Mouse (Mus musculus) embryonic facial prominence, embryonic 10.5 days (tissue): Measurements from ENCODE around the gene Madd. TPM values are rescaled to one million over a fixed set of nuclear protein-coding genes. Genes with fewer than 3 reads are reported as not detected.

Source experiments
- DNase-seq: peaks from one replicate; pipeline ENCODE4 v3.0.0-alpha.2; 2017; ENCODE audit warnings: low spot score
- H3K27ac ChIP-seq: fragments of 300-500 bp; sonication (generic); replicated peaks from 2 replicates; pipeline ENCODE4 v1.5.1; 2016; ENCODE audit warnings: mild to moderate bottlenecking
- H3K27me3 ChIP-seq: fragments of 300-500 bp; sonication (generic); replicated peaks from 2 replicates; pipeline ENCODE4 v1.6.1; 2016; ENCODE audit warnings: low read depth, mild to moderate bottlenecking; ENCODE audit not compliant: poor library complexity, severe bottlenecking
- H3K36me3 ChIP-seq: fragments of 300-500 bp; sonication (generic); replicated peaks from 2 replicates; pipeline ENCODE4 v1.6.1; 2016; ENCODE audit warnings: mild to moderate bottlenecking, moderate library complexity
- H3K4me1 ChIP-seq: fragments of 300-500 bp; sonication (generic); 2 replicates; pipeline ENCODE4 v1.6.1; 2016
- H3K4me3 ChIP-seq: fragments of 300-500 bp; sonication (generic); 2 replicates; pipeline ENCODE4 v1.5.1; 2016; ENCODE audit warnings: mild to moderate bottlenecking, moderate library complexity
- H3K9me3 ChIP-seq: fragments of 300-500 bp; sonication (generic); 2 replicates; pipeline ENCODE4 v1.6.1; 2016; ENCODE audit warnings: mild to moderate bottlenecking
- WGBS: fragments of 180-500 bp; shearing (Covaris S2); methylation state at CpG from one replicate; pipeline ENCODE4 v1.1.7; 2016; 5-methylcytosine and 5-hydroxymethylcytosine counted together
- polyA plus RNA-seq: library from polyadenylated mRNA; unstranded; fragments of >200 nt; fragmentation: Nextera tagmentation; extraction: Ambion mirVana; gene quantifications from 2 replicates; pipeline ENCODE4 v1.2.1, GENCODE M21; 2016

Gene Madd
- polyA plus RNA-seq, 1 experiment from 2014 or later, result 12.1 TPM

DNA sequence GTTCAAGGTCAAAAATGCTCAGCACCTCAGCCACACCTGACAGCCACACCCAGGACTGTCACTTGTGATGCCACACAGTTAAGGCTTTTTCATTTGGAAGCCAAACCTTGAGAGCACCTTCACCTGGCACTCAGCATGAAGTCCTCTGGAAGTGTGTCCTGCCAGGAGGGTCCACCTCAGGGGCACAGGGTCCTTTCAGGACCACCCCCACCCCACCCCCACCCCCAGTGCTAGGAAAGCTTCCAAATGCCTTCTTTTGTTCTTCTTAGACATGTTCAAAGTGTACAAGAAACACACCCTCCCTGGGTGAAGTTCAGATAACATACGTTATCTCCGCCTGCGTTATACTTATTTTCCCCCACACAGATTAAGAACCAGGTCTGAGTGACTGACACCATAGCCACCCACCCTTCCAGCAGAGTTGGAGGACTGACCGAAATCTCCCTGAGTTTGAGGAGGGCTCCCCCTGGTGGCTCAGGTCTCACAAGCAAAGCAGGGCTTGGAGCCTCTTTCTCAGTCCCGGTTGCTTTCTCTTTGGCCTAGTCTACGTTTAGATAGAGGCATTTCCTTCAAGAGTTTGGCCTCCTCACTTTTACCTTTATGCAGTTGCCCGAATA, 82.4 kb downstream of the Madd start:
- no peaks in the 10 kb centered on the region for H3K27me3 ChIP-seq
- H3K36me3 ChIP-seq, result no peaks in the 10 kb centered on the region
- peaks cover 4% of the 10 kb centered on the region; the same call in 1 of the 2 replicates for H3K4me1 ChIP-seq
- H3K4me3 ChIP-seq, result no peak overlapping the region
- H3K27ac ChIP-seq, result no peak overlapping the region
- peak; percentile 90 for DNase-seq
- H3K9me3 ChIP-seq, result no peaks in the 10 kb centered on the region
- 16% methylated on average over 7 of the region's 7 CpGs for WGBS

DNA sequence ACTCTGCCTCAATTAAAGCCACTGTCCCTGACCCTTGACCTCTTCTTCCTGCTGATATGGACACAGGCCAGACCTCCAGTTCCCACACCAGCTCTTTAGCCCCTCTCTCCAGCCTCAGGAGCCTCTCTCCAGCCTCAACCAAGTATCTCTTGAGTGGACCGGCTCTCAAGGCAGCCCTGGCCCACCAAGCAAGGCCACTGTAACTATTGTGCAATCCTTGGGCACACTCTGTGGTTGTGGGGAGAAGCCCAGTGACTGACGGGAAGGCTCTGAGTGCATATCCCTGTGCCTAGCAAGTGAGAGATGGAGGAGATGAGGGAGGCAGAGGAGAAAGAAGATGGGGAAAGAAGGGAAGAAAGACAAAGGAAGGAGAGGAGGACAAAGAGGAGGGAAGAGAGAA, 85.5 kb downstream of the Madd start:
- peaks cover 4% of the 10 kb centered on the region; the same call in 1 of the 2 replicates for H3K4me1 ChIP-seq
- H3K27me3 ChIP-seq, result no peaks in the 10 kb centered on the region
- 83% methylated on average over 2 of the region's 2 CpGs for WGBS
- no peaks in the 10 kb centered on the region for H3K36me3 ChIP-seq
- no peak overlapping the region for H3K27ac ChIP-seq
- H3K4me3 ChIP-seq, result no peak overlapping the region
- DNase-seq, result no peak
- no peaks in the 10 kb centered on the region for H3K9me3 ChIP-seq

DNA sequence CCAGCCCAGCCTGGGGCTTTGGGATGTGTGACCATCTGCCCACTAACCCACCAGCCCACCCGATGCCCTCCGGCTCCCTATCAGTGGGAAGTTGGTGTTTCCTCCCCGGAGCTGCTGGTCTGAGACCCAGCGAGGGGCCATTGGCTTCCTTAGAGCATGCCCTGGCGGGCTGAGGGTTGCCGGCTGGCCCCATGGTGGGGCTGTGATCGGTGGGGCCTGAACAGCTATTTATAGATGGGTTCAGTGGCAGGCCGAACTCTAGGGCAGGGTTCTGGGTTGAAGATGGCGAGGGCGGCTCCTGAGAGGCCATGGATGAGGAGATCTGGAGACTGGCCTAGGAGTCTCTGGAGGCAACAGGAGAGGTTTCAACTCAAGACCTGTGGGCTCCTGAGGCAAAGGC, 86.6 kb downstream of the Madd start:
- Histone ChIP-seq H3K27me3 (no peaks in the 10 kb centered on the region), H3K4me1 (peaks cover 4% of the 10 kb centered on the region; the same call in 1 of the 2 replicates), H3K36me3 (no peaks in the 10 kb centered on the region), H3K9me3 (no peaks in the 10 kb centered on the region), H3K27ac (no peak overlapping the region), H3K4me3 (no peak overlapping the region)
- no peak for DNase-seq
- 83% methylated on average over 10 of the region's 10 CpGs for WGBS

DNA sequence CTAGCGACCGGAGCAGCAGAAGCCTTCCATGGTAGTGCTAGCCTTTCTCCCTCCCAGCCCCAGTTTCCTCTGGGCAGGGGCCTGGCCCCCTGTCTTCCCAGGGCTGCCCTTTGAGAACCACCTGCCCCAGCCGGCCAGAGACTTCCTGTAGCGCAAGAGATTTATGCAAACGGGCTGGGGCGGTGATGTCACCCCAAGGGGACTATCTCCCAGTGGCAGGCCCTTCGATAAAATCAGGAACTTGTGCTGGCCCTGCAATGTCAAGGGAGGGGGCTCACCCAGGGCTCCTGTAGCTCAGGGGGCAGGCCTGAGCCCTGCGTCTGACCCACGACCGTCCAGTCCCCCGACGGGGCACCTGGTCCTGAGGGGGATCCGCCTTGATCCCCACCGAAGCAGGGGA, 87.1 kb downstream of the Madd start:
- Histone ChIP-seq H3K4me3 (no peak overlapping the region), H3K36me3 (no peaks in the 10 kb centered on the region), H3K9me3 (no peaks in the 10 kb centered on the region), H3K4me1 (peaks cover 4% of the 10 kb centered on the region; the same call in 1 of the 2 replicates), H3K27me3 (no peaks in the 10 kb centered on the region), H3K27ac (no peak overlapping the region)
- WGBS, result 69% methylated on average over 14 of the region's 14 CpGs
- DNase-seq, result no peak

DNA sequence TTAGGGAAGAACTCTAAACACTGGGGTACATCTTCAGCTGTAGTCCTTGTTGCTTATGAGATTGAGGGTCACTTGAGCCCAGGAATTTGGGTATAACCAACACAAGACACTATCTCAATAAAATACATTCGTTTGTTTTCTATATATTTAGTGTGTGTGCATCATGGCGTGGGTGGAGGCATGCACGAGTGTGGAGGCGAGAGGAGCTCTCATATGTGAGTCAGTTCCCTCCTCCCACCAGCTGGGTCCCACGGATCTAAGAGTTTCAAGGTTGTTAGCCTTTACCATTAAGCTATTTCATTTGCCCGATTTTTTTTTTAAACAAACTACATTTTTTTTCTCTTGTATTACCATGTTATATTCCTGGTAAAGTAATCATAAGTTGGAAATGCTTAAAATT, 92.8 kb downstream of the Madd start:
- Histone ChIP-seq H3K27me3 (no peaks in the 10 kb centered on the region), H3K27ac (no peak overlapping the region), H3K9me3 (no peaks in the 10 kb centered on the region), H3K36me3 (no peaks in the 10 kb centered on the region), H3K4me3 (no peak overlapping the region), H3K4me1 (peaks cover 7% of the 10 kb centered on the region)
- 80% methylated on average over 6 of the region's 6 CpGs for WGBS
- DNase-seq, result no peak

DNA sequence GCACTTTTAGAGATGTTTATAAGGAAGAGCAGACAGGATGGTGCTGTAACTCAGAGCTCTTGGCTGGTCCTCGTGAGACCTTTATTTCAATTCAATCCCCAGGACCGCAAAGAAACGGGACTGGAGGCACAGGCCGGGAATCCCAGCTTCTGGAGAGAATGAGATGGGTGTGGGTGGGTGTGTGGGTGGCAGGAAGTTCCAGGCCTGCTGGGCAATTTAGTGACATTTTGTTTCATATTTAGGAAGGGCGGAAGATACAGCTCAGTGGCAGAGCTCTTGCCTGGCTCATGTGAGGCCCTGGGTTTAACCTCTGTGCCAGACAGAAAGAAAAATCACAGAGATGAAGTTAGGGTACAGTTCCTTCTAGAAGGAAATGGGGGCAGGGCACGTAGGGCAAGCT, 93.4 kb downstream of the Madd start:
- Histone ChIP-seq H3K27ac (no peak overlapping the region), H3K27me3 (no peaks in the 10 kb centered on the region), H3K9me3 (no peaks in the 10 kb centered on the region), H3K4me3 (no peak overlapping the region), H3K4me1 (peaks cover 7% of the 10 kb centered on the region), H3K36me3 (no peaks in the 10 kb centered on the region)
- DNase-seq, result no peak
- 82% methylated on average over 6 of the region's 6 CpGs for WGBS

DNA sequence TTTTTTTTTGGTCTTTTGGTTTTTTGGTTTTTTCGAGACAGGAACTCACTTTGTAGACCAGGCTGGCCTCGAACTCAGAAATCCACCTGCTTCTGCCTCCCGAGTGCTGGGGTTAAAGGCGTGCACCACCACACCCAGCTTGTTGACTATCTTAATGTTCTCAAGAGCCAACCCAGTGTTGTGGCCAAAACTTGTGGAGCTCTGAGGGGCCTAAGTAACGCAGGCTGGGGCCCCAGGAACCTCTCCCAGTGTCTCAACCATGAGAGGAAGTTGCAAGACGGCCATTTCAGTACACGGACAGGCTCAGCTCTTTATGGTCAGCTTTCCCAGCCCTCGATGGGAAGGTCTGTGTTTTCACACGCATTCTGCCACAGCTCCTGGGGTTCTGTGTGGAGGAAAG, 94.7 kb downstream of the Madd start:
- 85% methylated on average over 9 of the region's 9 CpGs for WGBS

DNA sequence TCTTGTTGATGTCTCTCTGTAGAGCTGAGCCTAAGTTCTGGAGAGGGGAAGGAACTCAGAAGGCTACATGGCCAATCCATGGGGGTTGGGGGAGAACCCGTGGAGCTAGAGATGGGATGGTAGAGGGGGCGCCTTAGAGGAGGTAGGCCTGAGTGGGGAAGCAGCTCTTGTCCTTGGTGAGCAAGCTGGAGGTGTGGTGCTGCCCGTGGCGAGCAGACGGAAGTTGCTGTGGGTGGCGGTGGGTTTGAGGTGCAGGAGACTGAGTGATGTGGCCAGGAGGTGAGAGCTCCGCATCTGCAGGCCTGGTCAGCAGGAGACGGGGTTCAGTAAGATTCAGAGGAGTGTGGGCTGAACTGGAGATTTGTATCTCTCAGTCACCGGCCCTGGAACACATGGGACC, 96.2 kb downstream of the Madd start:
- H3K4me3 ChIP-seq, result no peak overlapping the region
- WGBS, result 90% methylated on average over 9 of the region's 9 CpGs
- no peak for DNase-seq

More for the DNA sequence above, 94.7 kb downstream of the Madd start:
- Histone ChIP-seq H3K4me3 (no peak overlapping the region), H3K4me1 (peaks cover 16% of the 10 kb centered on the region), H3K27ac (no peak overlapping the region), H3K9me3 (no peaks in the 10 kb centered on the region), H3K36me3 (no peaks in the 10 kb centered on the region), H3K27me3 (no peaks in the 10 kb centered on the region)
- no peak for DNase-seq

More for the DNA sequence above, 96.2 kb downstream of the Madd start:
- no peaks in the 10 kb centered on the region for H3K27me3 ChIP-seq
- H3K9me3 ChIP-seq, result no peaks in the 10 kb centered on the region
- no peaks in the 10 kb centered on the region for H3K36me3 ChIP-seq
- H3K4me1 ChIP-seq, result peaks cover 23% of the 10 kb centered on the region
- H3K27ac ChIP-seq, result no peak overlapping the region

Other genes starting within 250 kb of the Madd start
- 139 and 145 TPM in 2 replicates for gene Celf1, start 243.5 kb downstream of the Madd start, polyA plus RNA-seq
- 1.2 and 1.9 TPM in 2 replicates for gene Rapsn, start 148.2 kb downstream of the Madd start, polyA plus RNA-seq
- 371 and 378 TPM in 2 replicates for gene Psmc3, start 129.8 kb downstream of the Madd start, polyA plus RNA-seq
- 20.3 and 24.2 TPM in 2 replicates for gene Slc39a13, start 113.4 kb downstream of the Madd start, polyA plus RNA-seq
- gene Spi1, start 101.4 kb downstream of the Madd start, polyA plus RNA-seq, result 2.3 and 2.8 TPM in 2 replicates
- 0.07 and 0.82 TPM in 2 replicates for gene Mybpc3, start 65.7 kb downstream of the Madd start, polyA plus RNA-seq
- 1.1 and 1.4 TPM in 2 replicates for gene Nr1h3, start 19.0 kb upstream of the Madd start, polyA plus RNA-seq
- gene Acp2, start 19.0 kb upstream of the Madd start, polyA plus RNA-seq, result 26.0 and 29.0 TPM in 2 replicates
- 9.3 and 9.9 TPM in 2 replicates for gene Ddb2, start 53.1 kb upstream of the Madd start, polyA plus RNA-seq
- gene Pacsin3, start 72.1 kb upstream of the Madd start, polyA plus RNA-seq, result 33.4 and 33.6 TPM in 2 replicates
- 101 and 102 TPM in 2 replicates for gene Arfgap2, start 81.1 kb upstream of the Madd start, polyA plus RNA-seq